Mouse (Mus musculus) R1 (cell line): ENCODE data around the gene Pdhb.
A peak's percentile ranks its signal among the peaks of the same experiment; 100 is the strongest.
"Not testable (repeated sequence)": the region's sequence is repeated elsewhere in the genome, so short reads cannot be mapped to it uniquely, and the experiment has no call there.

Experiments used
- DNase-seq: peaks from one replicate; pipeline ENCODE4 v3.0.0-alpha.2; 2018; ENCODE audit warnings: low read depth, low spot score

Gene Pdhb

DNA sequence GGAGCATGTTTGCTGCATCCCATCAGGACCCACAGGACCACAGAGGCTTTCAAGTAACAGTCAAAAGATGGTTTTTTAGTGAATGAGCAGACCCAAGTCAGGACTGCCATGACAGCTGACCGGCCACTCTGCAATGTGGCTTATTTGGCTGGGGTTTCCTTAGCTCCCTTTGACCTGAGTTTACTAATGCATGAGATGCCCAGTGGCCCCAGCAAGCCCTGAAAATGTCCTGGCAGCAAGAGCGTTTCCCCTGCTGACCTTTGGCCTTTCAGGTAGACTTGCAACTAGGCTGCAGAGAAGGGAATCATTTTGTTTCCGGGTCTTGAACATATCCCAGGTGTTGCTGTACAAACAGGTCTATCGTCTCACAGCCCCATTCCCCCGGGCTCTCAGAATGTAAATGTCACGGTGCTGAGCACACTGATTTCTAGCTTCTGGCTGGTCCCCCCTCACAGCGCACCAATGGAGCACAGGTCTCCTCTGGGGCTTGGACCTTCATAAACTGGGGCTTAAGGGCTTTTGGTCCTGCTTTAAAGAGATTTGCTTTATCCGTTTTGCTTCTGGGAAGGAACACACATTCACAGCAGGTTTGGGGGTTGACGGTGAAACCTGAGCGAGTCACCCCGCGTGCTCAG, 18.6 kb upstream of the Pdhb start:
- no peak for DNase-seq

DNA sequence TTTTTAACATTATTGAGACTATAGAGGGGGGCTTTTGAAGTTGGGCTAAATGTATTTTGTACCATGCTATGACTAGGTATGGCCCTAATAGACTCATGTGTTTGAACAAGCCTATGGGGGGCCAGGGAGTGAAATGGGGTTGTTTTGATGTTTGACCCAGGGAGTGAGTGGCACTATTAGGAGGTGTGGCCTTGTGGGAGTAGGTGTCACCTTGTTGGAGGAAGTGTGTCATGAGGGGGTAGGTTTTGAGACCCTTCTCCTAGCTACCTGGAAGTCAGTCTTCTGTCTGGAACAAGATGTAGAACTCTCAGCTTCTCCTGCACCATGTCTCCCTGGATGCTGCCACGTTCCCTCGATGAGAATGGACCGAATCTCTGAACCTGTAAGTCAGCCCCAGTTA, 17.7 kb upstream of the Pdhb start:
- no peak for DNase-seq

DNA sequence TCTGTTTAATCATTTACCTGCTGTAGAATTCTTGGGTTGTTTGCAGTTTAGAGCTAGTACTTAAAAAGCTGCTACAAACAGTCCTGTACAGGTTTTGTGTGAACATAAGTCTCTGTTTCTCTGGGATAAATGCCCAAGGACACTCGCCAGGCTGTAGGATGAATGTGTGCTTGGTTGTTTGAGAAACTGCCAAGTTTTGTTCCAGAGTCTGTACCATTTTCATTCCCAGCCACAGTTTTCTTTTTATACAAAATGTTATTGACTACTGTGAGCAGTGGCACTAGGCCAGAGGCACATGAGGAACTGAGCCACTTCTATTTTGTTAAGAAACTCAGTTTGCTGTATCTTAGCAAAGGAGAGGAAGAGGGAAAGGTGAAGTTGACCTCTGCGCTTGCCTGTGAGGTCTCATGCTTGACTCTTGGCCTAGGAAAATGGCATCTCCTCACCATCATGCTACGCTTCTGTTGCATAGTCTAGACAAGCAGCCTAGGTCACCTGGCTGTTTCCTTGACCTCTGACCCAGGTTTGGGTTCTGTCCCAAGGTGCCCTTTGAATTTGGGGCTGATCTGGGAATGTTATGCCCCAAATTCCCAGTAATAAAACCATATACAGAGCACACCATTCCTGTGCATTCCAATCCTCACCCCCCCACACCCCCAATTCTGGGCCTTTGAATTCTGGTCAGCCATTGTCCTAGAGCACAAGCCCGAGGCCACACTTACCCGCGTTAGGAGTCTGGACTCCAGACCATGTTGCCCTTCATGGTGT, 13.6 kb upstream of the Pdhb start:
- no peak for DNase-seq

DNA sequence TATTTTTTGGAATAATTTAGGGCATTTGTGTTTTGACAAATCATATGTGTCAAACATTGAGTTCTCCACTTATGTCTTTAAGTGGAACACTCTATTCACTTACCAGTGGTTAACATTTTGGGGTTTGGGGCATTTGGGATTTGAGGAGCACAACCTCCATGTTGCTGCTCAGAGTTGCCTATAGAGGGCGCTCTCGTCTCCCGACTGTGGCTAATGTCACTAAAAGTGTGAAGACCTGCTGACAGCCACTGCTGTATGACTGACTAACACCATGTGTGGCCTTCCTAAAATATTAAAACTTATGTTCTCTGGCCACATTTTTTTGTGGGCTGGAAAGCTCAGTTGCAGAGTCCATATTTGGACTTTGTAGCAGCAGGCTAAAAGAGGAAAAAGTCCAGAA, 10.5 kb upstream of the Pdhb start:
- DNase-seq, result peak; percentile 56

DNA sequence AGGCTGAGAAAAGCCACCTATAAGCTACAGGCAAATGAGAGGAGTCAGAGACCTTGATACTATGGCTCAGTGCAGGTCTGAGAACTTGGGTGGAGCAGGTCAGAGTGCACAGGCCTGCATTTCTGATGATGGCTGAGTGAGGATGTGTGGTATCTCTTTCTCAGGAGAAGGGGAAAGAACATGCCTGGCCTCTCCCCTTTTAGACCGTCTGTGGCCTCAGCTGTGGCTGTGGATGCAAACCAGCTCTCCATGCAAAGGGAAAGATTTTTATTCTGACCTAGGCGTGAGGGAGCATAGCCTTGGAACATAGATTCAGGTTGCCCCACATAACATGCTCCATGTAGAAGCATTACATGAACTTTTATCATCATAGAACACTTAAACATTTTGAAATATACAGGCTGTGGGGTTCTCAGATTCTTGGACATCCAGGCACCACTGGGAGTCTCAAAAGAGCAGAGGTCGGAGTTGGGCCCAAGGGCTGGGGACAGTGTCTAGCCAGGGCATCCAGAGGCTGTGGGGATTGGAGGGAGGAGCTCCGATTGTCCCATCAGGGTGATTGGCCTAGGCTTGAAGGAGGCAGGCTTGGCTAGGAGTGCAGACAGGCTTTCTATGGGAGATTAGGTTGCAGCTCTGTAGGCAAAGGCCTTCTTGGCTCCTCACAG, 7.7 kb upstream of the Pdhb start:
- no peak for DNase-seq

DNA sequence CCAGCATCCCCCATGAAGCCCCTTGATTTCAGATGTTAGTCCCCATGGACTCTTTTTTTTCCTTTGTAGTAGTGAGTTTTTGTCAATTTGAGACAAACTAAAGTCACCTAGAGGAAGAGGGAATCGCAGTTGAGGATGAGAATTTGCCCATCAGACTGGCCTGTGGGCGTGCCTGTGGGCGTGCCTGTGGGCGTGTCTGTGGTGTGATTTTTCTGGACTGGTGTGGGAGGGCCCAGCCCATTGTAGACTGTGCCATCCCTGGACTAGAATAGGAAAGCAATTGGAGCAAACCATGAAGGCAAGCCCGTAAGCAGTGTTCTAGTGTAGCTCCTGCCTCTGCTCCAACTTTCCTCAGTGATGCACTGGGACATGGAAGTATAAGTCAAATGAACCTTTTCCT, 3.4 kb upstream of the Pdhb start:
- DNase-seq, result peak; percentile 85

DNA sequence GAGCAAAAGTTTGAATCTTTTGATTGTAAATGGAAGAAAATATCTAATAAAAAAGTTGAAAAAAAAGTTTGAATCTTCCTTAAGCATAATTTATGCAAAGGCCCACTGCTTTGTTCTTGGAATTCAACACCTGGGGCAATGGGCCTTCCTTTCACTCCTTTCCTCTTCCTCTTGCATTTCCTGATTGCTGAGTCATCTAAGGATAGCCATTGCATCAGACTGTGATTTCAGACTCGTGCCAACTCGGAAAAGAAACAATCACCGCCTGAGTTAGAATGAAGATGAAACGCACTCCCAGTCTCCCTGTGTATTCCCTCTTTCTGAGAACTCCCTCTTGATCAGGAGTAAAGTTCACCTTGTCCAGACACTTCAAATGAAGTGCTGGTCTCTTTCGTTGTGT, 1.8 kb upstream of the Pdhb start:
- DNase-seq, result peak; percentile 89

DNA sequence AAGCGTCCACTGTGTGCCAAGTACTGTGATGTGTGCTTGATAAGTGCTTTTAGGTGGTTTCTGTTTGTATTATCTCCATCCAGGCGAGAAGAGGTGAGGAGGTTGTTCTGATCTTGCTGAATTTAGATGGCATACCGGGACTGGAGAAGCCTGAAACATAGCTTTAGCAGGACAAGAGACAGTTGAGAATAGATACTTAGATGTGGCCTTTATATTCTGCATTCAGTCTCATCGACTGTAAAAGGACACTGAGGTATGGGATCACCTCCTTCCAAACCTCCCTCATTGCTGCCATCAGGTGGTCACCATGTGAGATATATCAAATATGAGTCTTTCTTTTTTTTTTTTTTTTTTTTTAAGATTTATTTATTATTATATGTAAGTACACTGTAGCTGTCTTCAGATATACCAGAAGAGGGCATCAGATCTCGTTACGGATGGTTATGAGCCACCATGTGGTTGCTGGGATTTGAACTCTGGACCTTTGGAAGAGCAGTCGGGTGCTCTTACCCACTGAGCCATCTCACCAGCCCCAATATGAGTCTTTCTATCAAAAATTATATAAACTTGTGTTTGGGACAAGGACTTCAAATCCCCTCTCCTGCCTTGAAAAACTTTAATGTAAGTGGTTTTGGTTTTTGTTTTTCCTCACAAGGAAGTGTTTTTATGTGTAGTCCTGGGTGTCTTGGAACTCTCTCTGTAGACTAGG, 871 bp upstream of the Pdhb start:
- DNase-seq, result not testable (repeated sequence)

DNA sequence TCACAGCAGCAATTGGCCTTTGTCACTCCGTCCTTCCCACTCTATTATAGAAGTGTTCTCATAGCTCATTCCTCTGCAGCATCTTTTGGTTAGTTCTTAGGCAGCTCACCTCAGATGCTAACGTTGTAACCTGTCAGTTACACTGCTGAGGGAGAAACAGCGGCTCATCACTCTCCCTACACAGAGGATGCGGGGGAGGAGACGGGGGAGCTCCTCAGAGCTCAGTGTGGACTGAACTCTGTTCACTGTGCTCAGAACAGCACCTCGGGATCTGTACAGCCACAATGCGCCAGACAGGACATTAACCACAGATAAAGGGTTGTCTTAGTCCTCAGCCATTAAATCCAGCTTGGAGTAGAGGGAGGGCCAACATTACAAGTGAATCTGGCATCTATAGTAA, 8.4 kb downstream of the Pdhb start:
- no peak for DNase-seq

DNA sequence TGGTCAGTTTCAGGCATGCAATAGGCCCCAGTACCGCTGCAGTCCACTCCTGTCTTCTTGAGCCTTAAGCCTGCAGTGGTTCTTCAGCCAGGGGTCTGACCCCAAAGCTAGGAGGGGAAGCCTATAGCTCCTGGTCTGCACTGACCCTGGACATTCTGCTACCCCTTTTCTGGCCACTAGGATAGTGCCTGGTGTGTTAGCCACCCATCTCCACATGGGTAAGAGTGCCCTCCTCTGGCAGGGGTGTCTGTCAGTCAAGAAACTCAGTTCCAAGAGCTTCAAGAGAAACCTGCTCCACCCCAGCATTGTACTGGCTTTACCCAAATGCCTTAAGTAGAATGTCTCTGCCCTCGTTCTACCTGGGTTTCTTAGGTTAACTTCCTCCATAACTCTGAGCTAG, 11.0 kb downstream of the Pdhb start:
- DNase-seq, result no peak

DNA sequence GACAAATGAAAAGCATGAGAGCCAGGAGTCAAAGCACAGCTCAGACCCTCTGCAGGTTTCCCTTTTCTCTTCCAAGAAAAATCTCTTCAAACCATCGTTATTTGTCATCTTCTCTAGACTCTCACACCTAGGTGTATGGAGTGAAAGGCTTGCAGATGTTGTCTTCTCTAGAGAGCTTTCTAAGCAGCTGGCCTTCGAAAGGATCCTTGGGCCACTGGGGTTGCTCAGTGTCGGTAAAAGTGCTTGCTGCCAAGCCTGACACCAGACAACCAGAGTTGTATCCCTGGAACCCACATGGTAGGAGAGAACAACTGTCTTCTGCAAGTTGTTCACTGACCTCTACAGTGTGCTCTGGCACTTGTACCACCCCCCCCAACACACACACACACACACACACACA, 13.7 kb downstream of the Pdhb start:
- DNase-seq, result no peak

DNA sequence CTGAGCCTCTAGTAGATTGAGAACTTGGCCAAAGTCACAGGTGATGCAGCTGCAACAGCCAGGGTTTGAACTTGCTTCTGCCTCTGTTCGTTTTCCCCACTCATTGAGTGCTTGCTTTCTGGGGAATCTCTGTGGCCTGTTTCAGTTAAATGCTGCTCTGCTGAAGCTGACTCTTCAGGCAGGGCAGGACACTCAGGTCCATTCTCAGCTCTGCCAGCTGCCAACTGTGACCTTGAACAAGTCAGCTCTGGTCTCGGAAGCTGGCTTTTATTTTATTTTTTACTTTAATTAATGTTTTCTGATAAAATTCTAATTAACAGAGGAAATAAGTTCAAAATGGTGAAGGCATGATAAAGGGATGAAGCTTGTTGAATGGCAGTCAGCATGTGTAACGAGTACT, 14.1 kb downstream of the Pdhb start:
- no peak for DNase-seq

DNA sequence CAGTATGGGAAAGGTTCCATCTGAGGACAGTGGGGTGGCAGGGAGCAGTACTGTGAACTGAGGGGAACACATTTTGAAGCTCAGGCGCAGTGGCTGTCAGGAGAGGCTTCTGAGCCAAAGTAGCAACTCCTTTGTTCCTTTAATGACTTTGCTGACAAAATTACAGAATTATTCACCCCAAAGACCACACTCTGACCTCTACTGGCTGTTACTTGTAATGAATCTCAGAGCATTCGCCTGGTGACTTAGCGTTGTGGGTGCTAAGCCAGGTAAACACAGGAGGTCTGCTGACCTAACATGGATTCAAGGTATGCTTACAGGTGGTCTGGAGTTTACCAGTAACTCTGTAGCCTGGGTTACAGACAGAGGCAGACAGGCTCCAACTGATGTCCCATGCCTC, 15.9 kb downstream of the Pdhb start:
- DNase-seq, result peak; percentile 41

DNA sequence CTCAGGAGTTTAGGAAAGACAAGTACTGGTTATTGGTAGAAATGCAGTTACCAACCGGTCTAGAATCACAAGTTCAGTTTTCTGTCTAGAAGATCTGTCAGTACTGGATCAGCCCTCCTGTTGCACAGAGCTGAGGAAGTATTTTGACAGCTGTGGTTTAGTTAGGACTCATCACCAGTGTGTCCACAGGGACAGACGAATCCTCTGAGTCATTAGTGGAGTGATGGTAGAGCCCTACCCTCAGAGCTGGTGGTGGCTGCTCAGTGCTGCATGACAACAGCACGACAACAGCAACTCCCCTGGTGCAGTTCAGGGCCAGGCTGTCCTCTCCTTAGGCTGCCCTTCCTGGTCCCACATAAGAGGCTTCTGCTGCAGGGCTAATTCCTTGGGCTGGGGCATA, 18.8 kb downstream of the Pdhb start:
- no peak for DNase-seq

DNA sequence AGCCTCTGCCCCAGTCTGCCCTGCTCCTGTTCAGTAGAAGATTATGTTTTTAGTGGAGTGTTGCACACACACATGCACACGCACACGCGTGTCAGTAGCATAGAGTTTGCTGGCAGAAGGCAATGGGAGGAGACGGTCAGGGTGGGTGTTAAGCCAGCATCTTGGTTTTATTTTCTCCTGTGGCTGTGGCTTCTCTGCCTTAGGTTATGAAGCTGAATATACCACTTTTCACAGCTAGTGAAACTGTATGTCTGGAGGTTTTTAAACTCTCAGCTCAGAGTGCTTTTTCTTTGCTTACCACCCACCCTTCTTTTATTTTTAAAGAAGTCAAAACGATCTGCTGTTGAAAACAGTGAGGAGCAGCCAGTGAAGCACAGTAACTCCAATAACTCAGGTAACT, 21.1 kb downstream of the Pdhb start:
- no peak for DNase-seq

DNA sequence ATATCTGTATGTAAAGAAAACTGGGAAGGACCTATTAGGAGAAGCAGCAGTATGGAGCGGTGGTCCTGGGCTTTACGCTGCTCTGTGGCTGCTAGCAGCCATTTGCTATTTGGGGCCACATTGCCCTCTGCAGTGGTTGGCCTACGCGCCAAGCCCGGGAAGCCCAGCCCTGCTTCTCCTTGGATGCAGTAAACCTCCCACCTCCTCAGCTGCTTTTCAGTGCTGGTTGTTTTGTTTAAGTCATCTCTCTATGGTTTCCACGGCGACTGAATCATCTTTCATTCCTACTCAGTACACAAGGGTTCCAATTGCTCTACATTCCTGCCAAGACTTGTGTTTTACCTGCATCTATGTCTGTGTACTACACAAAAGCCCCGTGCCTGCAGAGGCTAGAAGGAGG, 24.0 kb downstream of the Pdhb start:
- peak; percentile 63 for DNase-seq

DNA sequence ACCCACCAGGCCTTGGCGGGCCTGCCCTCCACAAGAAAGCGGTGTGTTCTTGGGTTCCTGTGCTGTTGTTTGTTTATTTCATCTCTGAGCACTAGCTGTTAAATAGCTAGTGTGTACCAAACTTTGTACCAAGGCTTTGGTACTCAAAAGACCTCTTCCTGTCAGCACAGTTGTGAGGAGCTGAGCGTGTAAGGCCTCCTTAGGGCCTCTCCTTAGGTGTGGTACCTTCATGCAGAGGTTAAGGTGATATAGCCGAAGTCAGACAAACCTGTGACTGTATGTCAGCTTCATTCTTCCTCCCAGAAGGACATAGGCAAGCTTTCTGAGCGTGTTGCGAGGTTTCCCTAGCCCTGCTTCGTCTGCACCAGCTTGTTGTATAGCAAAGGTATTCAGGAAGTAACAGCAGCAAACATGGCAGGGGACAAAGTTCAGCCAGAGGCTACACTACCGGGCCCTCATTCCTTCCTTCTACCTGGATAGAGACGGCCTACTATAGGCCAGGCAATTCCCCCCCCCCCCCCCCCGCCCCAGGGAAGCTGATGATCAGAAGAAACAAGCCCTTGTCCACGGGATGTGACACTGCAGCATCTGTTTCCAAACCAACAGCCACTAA, 26.1 kb downstream of the Pdhb start:
- DNase-seq, result no peak

DNA sequence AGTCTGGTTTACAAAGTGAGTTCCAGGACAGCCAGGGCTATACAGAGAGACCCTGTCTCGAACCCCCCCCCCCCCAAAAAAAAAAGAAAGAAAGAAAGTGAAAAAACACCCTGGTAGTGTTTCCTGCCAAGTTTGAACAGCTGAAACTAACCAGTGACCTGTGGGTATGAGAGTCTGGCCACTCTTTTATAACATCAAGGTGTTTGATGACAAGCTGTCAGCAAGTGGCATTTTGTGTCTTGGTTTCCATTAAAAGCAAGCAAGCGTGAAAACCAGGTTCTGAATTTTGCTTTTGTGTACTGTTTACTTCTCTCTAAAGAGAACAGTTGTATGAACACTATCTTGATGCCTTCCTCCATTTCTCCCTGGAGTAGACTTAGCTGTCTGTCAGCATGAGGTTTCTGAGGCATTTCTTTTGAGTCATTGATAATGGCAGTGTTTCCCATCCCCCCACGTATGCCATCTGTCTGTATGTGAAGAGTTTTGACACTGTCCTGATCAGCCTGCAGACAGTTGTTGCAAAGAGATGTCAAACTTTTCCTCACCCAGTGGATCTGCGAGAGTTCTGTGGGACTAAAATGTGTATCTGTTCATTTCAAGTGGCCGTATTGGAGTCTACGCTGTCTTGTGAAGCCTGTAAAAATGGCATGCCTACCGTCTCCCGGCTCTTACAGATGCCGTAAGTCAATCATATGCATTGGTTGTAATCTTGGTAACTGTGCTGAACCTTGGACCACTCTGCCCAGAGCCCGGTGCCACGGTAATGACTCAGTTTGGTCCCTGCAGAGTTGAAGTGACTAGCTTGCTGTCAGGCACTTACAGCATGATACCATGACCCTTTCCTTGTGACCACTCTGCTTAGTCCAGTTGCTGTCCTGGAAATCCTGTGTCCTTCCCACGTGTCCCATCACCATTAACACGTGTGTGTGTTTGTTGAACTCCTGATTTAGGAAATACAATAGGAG, 26.9 kb downstream of the Pdhb start:
- no peak for DNase-seq

DNA sequence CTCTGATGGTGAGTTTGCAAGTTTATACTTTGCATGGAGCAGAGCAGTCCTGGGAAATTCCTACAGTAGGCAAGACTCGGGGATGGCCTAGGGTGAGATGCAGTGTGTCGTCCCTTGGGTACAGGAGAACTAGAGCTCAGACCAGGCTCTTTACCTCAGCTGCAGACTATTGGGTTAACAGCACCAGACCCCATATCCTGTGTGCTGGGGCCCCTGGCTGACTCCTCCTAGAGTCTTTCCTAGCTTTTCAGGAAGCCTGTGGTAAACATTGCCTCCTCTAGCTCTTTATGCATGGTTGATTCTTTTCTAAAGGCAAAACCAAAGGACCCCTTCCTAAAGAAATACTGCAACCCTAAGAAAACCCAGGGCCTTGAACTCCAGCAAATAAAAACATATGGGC, 31.7 kb downstream of the Pdhb start:
- no peak for DNase-seq

DNA sequence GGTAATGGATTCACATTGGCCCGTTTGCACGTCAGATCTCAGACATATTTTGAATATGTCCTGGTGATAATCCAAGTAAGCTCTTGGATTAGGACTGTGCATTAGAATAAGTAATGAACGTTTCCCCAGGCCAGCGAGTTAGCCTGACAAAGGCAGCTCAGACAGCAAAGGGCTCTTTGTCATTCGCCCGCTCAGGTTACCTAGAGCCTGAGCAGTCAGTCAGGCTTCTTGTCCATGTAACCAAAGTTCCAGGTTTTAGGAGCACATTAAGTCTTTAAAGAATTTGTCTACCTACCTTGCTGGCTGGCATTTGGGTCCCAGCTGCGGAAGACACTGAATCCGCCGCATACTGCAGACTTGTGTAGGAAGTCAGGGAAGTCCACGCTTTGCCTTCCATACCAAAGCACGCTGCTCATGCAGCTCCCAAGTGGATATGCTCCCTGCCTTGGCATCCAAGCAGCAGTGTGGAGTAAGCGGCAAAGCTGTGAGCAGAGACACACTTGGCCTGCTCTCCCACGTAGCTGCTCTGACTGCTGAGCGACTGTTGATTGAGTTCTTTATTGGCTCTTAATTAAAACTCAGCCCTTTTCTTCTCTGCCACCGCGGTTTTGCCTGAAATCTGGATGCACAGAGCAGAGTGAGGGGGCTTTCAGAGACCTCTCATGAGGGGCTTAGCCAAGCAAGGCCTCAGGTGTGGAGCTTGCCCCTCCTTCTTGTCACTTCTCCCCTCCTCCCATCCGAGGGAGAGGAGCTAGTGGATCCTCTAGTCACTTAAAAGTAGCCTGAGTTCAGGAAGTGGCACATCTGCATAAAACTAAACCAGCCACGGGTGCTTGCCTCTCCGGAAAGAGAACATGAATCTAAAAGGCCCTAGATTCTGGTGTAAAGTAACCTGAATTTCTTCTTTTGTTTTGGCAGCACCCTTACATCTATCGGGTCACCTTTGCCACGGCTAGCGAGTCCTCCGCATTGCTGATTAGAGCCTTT, 32.8 kb downstream of the Pdhb start:
- DNase-seq, result peak; percentile 91
